Mouse (Mus musculus): ENCODE results near the gene Sh3gl1. TPM values are rescaled to one million over a fixed set of nuclear protein-coding genes. Genes with fewer than 3 reads are reported as not detected.

Sh3gl1 gene
- polyA plus RNA-seq, 1 experiment from 2014 or later = 129 TPM

GRCm38 (mm10) chr17:55976255-55976862 is 60.1 kb downstream of the Sh3gl1 start:
- H3K27ac ChIP-seq (ENCODE audit: low read depth, low read length) = no peak overlapping the region
- DNase-seq (ENCODE audit: low spot score) = peak; percentile 86
- no peak overlapping the region for H3K4me2 ChIP-seq (ENCODE audit: low read depth, low read length, severe bottlenecking)
- H3K9ac ChIP-seq (ENCODE audit: low read length) = no peak overlapping the region
- peak; percentile 69 for ATAC-seq (replicated peaks; ENCODE audit: low FRiP score)
- 20% methylated on average over 13 of the region's 13 CpGs for WGBS
- peaks cover 3% of the 10 kb centered on the region for H3K4me1 ChIP-seq (replicated peaks; ENCODE audit: control insufficient read depth, insufficient read depth, low read length)
- no peaks in the 10 kb centered on the region for H3K36me3 ChIP-seq (ENCODE audit: control insufficient read depth, insufficient read depth, low read length)
- H3K4me3 ChIP-seq (ENCODE audit: low read depth, low read length) = no peak overlapping the region
- no peaks in the 10 kb centered on the region for H3K27me3 ChIP-seq (ENCODE audit: control insufficient read depth, insufficient read depth, low read length)
- H3K9me3 ChIP-seq (ENCODE audit: control insufficient read depth, low read length) = no peaks in the 10 kb centered on the region

GRCm38 (mm10) chr17:55971453-55971852 is 65.0 kb downstream of the Sh3gl1 start:
- ATAC-seq (replicated peaks; ENCODE audit: low FRiP score) (no peak), DNase-seq (ENCODE audit: low spot score) (no peak)
- H3K4me3 ChIP-seq (ENCODE audit: low read depth, low read length) = peak overlapping the region; percentile 57
- no peaks in the 10 kb centered on the region for H3K36me3 ChIP-seq (ENCODE audit: control insufficient read depth, insufficient read depth, low read length)
- H3K4me2 ChIP-seq (ENCODE audit: low read depth, low read length, severe bottlenecking) = peak overlapping the region; percentile 91
- no peaks in the 10 kb centered on the region for H3K27me3 ChIP-seq (ENCODE audit: control insufficient read depth, insufficient read depth, low read length)
- H3K9ac ChIP-seq (ENCODE audit: low read length) = peak overlapping the region; percentile 85
- no peak overlapping the region for H3K27ac ChIP-seq (ENCODE audit: low read depth, low read length)
- 23% methylated on average over 22 of the region's 22 CpGs for WGBS
- H3K4me1 ChIP-seq (replicated peaks; ENCODE audit: control insufficient read depth, insufficient read depth, low read length) = peaks cover 13% of the 10 kb centered on the region
- no peaks in the 10 kb centered on the region for H3K9me3 ChIP-seq (ENCODE audit: control insufficient read depth, low read length)

GRCm38 (mm10) chr17:55969966-55970891 is 66.2 kb downstream of the Sh3gl1 start, which contains the start of gene Shd:
Shd (plus strand) TSS chr17:55970467.
- ATAC-seq (replicated peaks; ENCODE audit: low FRiP score) (peak; percentile 80), DNase-seq (ENCODE audit: low spot score) (peak; percentile 90)
- Histone ChIP-seq H3K4me1 (replicated peaks; ENCODE audit: control insufficient read depth, insufficient read depth, low read length) (peaks cover 13% of the 10 kb centered on the region), H3K9ac (ENCODE audit: low read length) (peak within 1 kb of the TSS; percentile 85), H3K4me2 (ENCODE audit: low read depth, low read length, severe bottlenecking) (peak within 1 kb of the TSS; percentile 91), H3K9me3 (ENCODE audit: control insufficient read depth, low read length) (no peaks in the 10 kb centered on the region), H3K27ac (ENCODE audit: low read depth, low read length) (peak within 1 kb of the TSS; percentile 75), H3K4me3 (ENCODE audit: low read depth, low read length) (peak within 1 kb of the TSS; percentile 57), H3K27me3 (ENCODE audit: control insufficient read depth, insufficient read depth, low read length) (no peaks in the 10 kb centered on the region), H3K36me3 (ENCODE audit: control insufficient read depth, insufficient read depth, low read length) (peaks cover 2% of the 10 kb centered on the region; the same call in 1 of the 2 replicates)
- 7% methylated on average over 55 of the region's 55 CpGs for WGBS

- DNase-seq (ENCODE audit: low spot score) (peak; percentile 72), ATAC-seq (replicated peaks; ENCODE audit: low FRiP score) (peak; percentile 37)
- Histone ChIP-seq H3K36me3 (ENCODE audit: control insufficient read depth, insufficient read depth, low read length) (peaks cover 2% of the 10 kb centered on the region; the same call in 1 of the 2 replicates), H3K4me1 (replicated peaks; ENCODE audit: control insufficient read depth, insufficient read depth, low read length) (peaks cover 13% of the 10 kb centered on the region), H3K4me3 (ENCODE audit: low read depth, low read length) (no peak overlapping the region), H3K9me3 (ENCODE audit: control insufficient read depth, low read length) (no peaks in the 10 kb centered on the region), H3K9ac (ENCODE audit: low read length) (peak overlapping the region; percentile 85), H3K4me2 (ENCODE audit: low read depth, low read length, severe bottlenecking) (no peak overlapping the region), H3K27ac (ENCODE audit: low read depth, low read length) (peak overlapping the region; percentile 75; the same call in 1 of the 2 replicates), H3K27me3 (ENCODE audit: control insufficient read depth, insufficient read depth, low read length) (no peaks in the 10 kb centered on the region)
- 35% methylated on average over 14 of the region's 14 CpGs for WGBS
Measured at GRCm38 (mm10) chr17:55969560-55969959, 66.9 kb downstream of the Sh3gl1 start.

GRCm38 (mm10) chr17:55968210-55968609 is 68.2 kb downstream of the Sh3gl1 start:
- Histone ChIP-seq H3K9me3 (ENCODE audit: control insufficient read depth, low read length) (no peaks in the 10 kb centered on the region), H3K9ac (ENCODE audit: low read length) (no peak overlapping the region), H3K4me1 (replicated peaks; ENCODE audit: control insufficient read depth, insufficient read depth, low read length) (peaks cover 13% of the 10 kb centered on the region), H3K27ac (ENCODE audit: low read depth, low read length) (no peak overlapping the region), H3K4me2 (ENCODE audit: low read depth, low read length, severe bottlenecking) (no peak overlapping the region), H3K4me3 (ENCODE audit: low read depth, low read length) (no peak overlapping the region), H3K36me3 (ENCODE audit: control insufficient read depth, insufficient read depth, low read length) (peaks cover 2% of the 10 kb centered on the region; the same call in 1 of the 2 replicates), H3K27me3 (ENCODE audit: control insufficient read depth, insufficient read depth, low read length) (no peaks in the 10 kb centered on the region)
- no peak for DNase-seq (ENCODE audit: low spot score)
- WGBS = 72% methylated on average over 7 of the region's 7 CpGs
- no peak for ATAC-seq (replicated peaks; ENCODE audit: low FRiP score)

- Histone ChIP-seq H3K36me3 (ENCODE audit: control insufficient read depth, insufficient read depth, low read length) (peaks cover 2% of the 10 kb centered on the region; the same call in 1 of the 2 replicates), H3K4me3 (ENCODE audit: low read depth, low read length) (no peak overlapping the region), H3K9ac (ENCODE audit: low read length) (no peak overlapping the region), H3K4me2 (ENCODE audit: low read depth, low read length, severe bottlenecking) (no peak overlapping the region), H3K27ac (ENCODE audit: low read depth, low read length) (no peak overlapping the region), H3K27me3 (ENCODE audit: control insufficient read depth, insufficient read depth, low read length) (no peaks in the 10 kb centered on the region), H3K4me1 (replicated peaks; ENCODE audit: control insufficient read depth, insufficient read depth, low read length) (peaks cover 13% of the 10 kb centered on the region), H3K9me3 (ENCODE audit: control insufficient read depth, low read length) (no peaks in the 10 kb centered on the region)
- 89% methylated on average over 4 of the region's 4 CpGs for WGBS
- DNase-seq (ENCODE audit: low spot score) = no peak
- ATAC-seq (replicated peaks; ENCODE audit: low FRiP score) = no peak
Measured at GRCm38 (mm10) chr17:55967186-55967585, 69.2 kb downstream of the Sh3gl1 start.

Other genes with a start within 250 kb of the Sh3gl1 start
- gene Zfp119a, start 157.7 kb downstream of the Sh3gl1 start, polyA plus RNA-seq (2014; fragmentation: Nextera tagmentation; extraction: Ambion mirVana) = 9.5 and 9.9 TPM in 2 replicates
- 14.4 and 14.5 TPM in 2 replicates for gene Zfp959, start 144.5 kb downstream of the Sh3gl1 start, polyA plus RNA-seq (2014; fragmentation: Nextera tagmentation; extraction: Ambion mirVana)
- gene Zfp119b, start 87.1 kb downstream of the Sh3gl1 start, polyA plus RNA-seq (2014; fragmentation: Nextera tagmentation; extraction: Ambion mirVana) = 5.5 and 8.5 TPM in 2 replicates
- 2.0 and 2.1 TPM in 2 replicates for gene Ebi3, start 84.0 kb downstream of the Sh3gl1 start, polyA plus RNA-seq (2014; fragmentation: Nextera tagmentation; extraction: Ambion mirVana)
- 27.4 and 28.2 TPM in 2 replicates for gene Yju2, start 77.5 kb downstream of the Sh3gl1 start, polyA plus RNA-seq (2014; fragmentation: Nextera tagmentation; extraction: Ambion mirVana)
- 65.1 and 77.9 TPM in 2 replicates for gene Shd, start 66.2 kb downstream of the Sh3gl1 start, polyA plus RNA-seq (2014; fragmentation: Nextera tagmentation; extraction: Ambion mirVana)
- 61.9 and 71.1 TPM in 2 replicates for gene Fsd1, start 50.1 kb downstream of the Sh3gl1 start, polyA plus RNA-seq (2014; fragmentation: Nextera tagmentation; extraction: Ambion mirVana)
- gene Stap2, start 31.1 kb downstream of the Sh3gl1 start, polyA plus RNA-seq (2014; fragmentation: Nextera tagmentation; extraction: Ambion mirVana) = 5.3 and 6.4 TPM in 2 replicates
- gene Mpnd, start 30.9 kb downstream of the Sh3gl1 start, polyA plus RNA-seq (2014; fragmentation: Nextera tagmentation; extraction: Ambion mirVana) = 164 and 191 TPM in 2 replicates
- 38.0 and 38.6 TPM in 2 replicates for gene Chaf1a, start 3.8 kb upstream of the Sh3gl1 start, polyA plus RNA-seq (2014; fragmentation: Nextera tagmentation; extraction: Ambion mirVana)
- 39.0 and 43.2 TPM in 2 replicates for gene Ubxn6, start 38.4 kb upstream of the Sh3gl1 start, polyA plus RNA-seq (2014; fragmentation: Nextera tagmentation; extraction: Ambion mirVana)
- 150 and 152 TPM in 2 replicates for gene Hdgfl2, start 43.0 kb upstream of the Sh3gl1 start, polyA plus RNA-seq (2014; fragmentation: Nextera tagmentation; extraction: Ambion mirVana)
- 0.07 TPM in 2 replicates for gene Plin4, start 73.2 kb upstream of the Sh3gl1 start, polyA plus RNA-seq (2014; fragmentation: Nextera tagmentation; extraction: Ambion mirVana)
- 0.21 TPM in 1 of 2 replicates, not detected in the other for gene Plin5, start 81.0 kb upstream of the Sh3gl1 start, polyA plus RNA-seq (2014; fragmentation: Nextera tagmentation; extraction: Ambion mirVana)
- 0.17 and 0.51 TPM in 2 replicates for gene Lrg1, start 85.4 kb upstream of the Sh3gl1 start, polyA plus RNA-seq (2014; fragmentation: Nextera tagmentation; extraction: Ambion mirVana)
- 1.4 and 2.5 TPM in 2 replicates for gene Sema6b, start 103.7 kb upstream of the Sh3gl1 start, polyA plus RNA-seq (2014; fragmentation: Nextera tagmentation; extraction: Ambion mirVana)
- gene Tnfaip8l1, start 125.8 kb upstream of the Sh3gl1 start, polyA plus RNA-seq (2014; fragmentation: Nextera tagmentation; extraction: Ambion mirVana) = 7.7 and 8.4 TPM in 2 replicates
- gene Mydgf, start 147.3 kb upstream of the Sh3gl1 start, polyA plus RNA-seq (2014; fragmentation: Nextera tagmentation; extraction: Ambion mirVana) = 55.4 and 64.0 TPM in 2 replicates
- gene Dpp9, start 182.3 kb upstream of the Sh3gl1 start, polyA plus RNA-seq (2014; fragmentation: Nextera tagmentation; extraction: Ambion mirVana) = 48.0 and 50.6 TPM in 2 replicates
- gene Fem1a, start 220.2 kb upstream of the Sh3gl1 start, polyA plus RNA-seq (2014; fragmentation: Nextera tagmentation; extraction: Ambion mirVana) = 16.5 and 16.6 TPM in 2 replicates
- gene Ticam1, start 240.2 kb upstream of the Sh3gl1 start, polyA plus RNA-seq (2014; fragmentation: Nextera tagmentation; extraction: Ambion mirVana) = 2.5 and 3.0 TPM in 2 replicates

All from forebrain, embryonic 11.5 days (tissue).